Mouse (Mus musculus): ENCODE results near the gene Eya4. TPM values are rescaled to one million over a fixed set of nuclear protein-coding genes. Genes with fewer than 3 reads are reported as not detected.

Eya4 gene
- polyA plus RNA-seq, 2 experiments from 2014 or later = 0.16 TPM; not detected in 1

- no peak for ATAC-seq
These were observed 119.7 kb downstream of the Eya4 start for GRCm38 (mm10) chr10:23230863-23231262.

GRCm38 (mm10) chr10:23223336-23223735, 127.2 kb downstream of the Eya4 start:
- ATAC-seq = no peak

- ATAC-seq = no peak
These were observed 130.2 kb downstream of the Eya4 start for GRCm38 (mm10) chr10:23220432-23220831.

GRCm38 (mm10) chr10:23216815-23217214, 133.8 kb downstream of the Eya4 start:
- no peak for ATAC-seq

GRCm38 (mm10) chr10:23211381-23211780, 139.2 kb downstream of the Eya4 start:
- no peak for ATAC-seq

- ATAC-seq = no peak
These were observed 146.7 kb downstream of the Eya4 start for GRCm38 (mm10) chr10:23203885-23204284.

- no peak for ATAC-seq
These were observed 147.3 kb downstream of the Eya4 start for GRCm38 (mm10) chr10:23203144-23203838.

- no peak for ATAC-seq
These were observed 148.0 kb downstream of the Eya4 start for GRCm38 (mm10) chr10:23202591-23202990.

GRCm38 (mm10) chr10:23198251-23198650, 152.3 kb downstream of the Eya4 start:
- no peak for ATAC-seq

GRCm38 (mm10) chr10:23196336-23196735, 154.2 kb downstream of the Eya4 start:
- no peak for ATAC-seq

GRCm38 (mm10) chr10:23195337-23195736, 155.2 kb downstream of the Eya4 start:
- no peak for ATAC-seq

GRCm38 (mm10) chr10:23189836-23190235, 160.8 kb downstream of the Eya4 start:
- ATAC-seq = no peak

- no peak for ATAC-seq
These were observed 165.2 kb downstream of the Eya4 start for GRCm38 (mm10) chr10:23185391-23185790.

- no peak for ATAC-seq
These were observed 168.8 kb downstream of the Eya4 start for GRCm38 (mm10) chr10:23181572-23182493.

- no peak for ATAC-seq
These were observed 171.3 kb downstream of the Eya4 start for GRCm38 (mm10) chr10:23179285-23179684.

- ATAC-seq = no peak
These were observed 173.1 kb downstream of the Eya4 start for GRCm38 (mm10) chr10:23177347-23178046.

- ATAC-seq = no peak
These were observed 173.8 kb downstream of the Eya4 start for GRCm38 (mm10) chr10:23176666-23177346.

- no peak for ATAC-seq
These were observed 179.0 kb downstream of the Eya4 start for GRCm38 (mm10) chr10:23171541-23171940.

- ATAC-seq = no peak
These were observed 185.4 kb downstream of the Eya4 start for GRCm38 (mm10) chr10:23165089-23165642.

GRCm38 (mm10) chr10:23159844-23160243, 190.7 kb downstream of the Eya4 start:
- no peak for ATAC-seq

GRCm38 (mm10) chr10:23159138-23159537, 191.4 kb downstream of the Eya4 start:
- ATAC-seq = no peak
